Mouse (Mus musculus) testis, adult 2 months (tissue): ENCODE data around the gene Clpb.

Experiments used
- CTCF ChIP-seq: fragments of 200-500 bp; IDR thresholded peaks from 2 replicates; pipeline ENCODE4 v1.5.1; 2012; ENCODE audit warnings: low read depth, mild to moderate bottlenecking, inconsistent platforms, low read length, moderate library complexity; ENCODE audit not compliant: control insufficient read depth, insufficient read depth, insufficient replicate concordance
- POLR2A ChIP-seq: fragments of 200-500 bp; IDR thresholded peaks from 2 replicates; pipeline ENCODE4 v1.6.1; 2012; ENCODE audit warnings: low read depth, mild to moderate bottlenecking, inconsistent platforms, low read length, moderate library complexity; ENCODE audit not compliant: control insufficient read depth

DNA sequence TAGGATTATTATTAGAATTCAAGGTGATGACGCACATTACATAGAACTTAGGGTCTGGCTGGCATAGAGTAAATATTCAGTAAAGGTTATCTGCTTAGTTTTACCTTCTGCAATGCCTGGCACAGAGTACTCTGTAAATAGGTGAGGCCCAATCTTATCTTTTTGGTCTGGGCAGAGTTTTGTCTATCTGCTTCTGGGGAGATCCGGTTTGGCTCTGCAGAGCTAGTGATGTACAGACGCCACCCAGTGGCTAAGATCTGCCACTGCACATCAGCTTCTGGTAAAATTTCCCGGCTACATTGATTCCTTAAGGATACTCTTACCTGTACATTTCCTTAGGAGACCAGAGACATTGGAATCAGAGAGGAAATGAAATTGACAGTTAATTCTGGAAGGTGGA, 43.1 kb upstream of the Clpb start:
- no peak for TF ChIP-seq POLR2A
- peak; percentile 57; the same call in 1 of the 2 replicates for TF ChIP-seq CTCF
